Mouse (Mus musculus) T-cell, adult 2 months (primary cell): ENCODE measurements around the gene Olfml3.

ENCODE experiments used
- DNase-seq: peaks from one replicate; pipeline ENCODE4 v3.0.0; 2022; ENCODE audit warnings: low spot score

Gene Olfml3

GRCm38 (mm10) chr3:103737778-103738571 lies at the start of gene Olfml3:
Gene Olfml3, minus strand, starts transcription at chr3:103738001.
- peak; percentile 80 for DNase-seq

GRCm38 (mm10) chr3:103787225-103787624 lies 49.4 kb upstream of the Olfml3 start:
- DNase-seq = no peak

- DNase-seq = no peak
These were observed 45.2 kb upstream of the Olfml3 start for GRCm38 (mm10) chr3:103782844-103783609.

GRCm38 (mm10) chr3:103780777-103781176 lies 43.0 kb upstream of the Olfml3 start:
- DNase-seq = no peak

GRCm38 (mm10) chr3:103780271-103780670 lies 42.5 kb upstream of the Olfml3 start:
- no peak for DNase-seq

- DNase-seq = no peak
These were observed 41.4 kb upstream of the Olfml3 start for GRCm38 (mm10) chr3:103779183-103779582.

GRCm38 (mm10) chr3:103778660-103779059 lies 40.9 kb upstream of the Olfml3 start:
- no peak for DNase-seq

GRCm38 (mm10) chr3:103777940-103778339 lies 40.1 kb upstream of the Olfml3 start:
- DNase-seq = peak; percentile 37

- DNase-seq = no peak
These were observed 36.2 kb upstream of the Olfml3 start for GRCm38 (mm10) chr3:103774009-103774408.

GRCm38 (mm10) chr3:103773508-103773907 lies 35.7 kb upstream of the Olfml3 start:
- no peak for DNase-seq

GRCm38 (mm10) chr3:103772846-103773245 lies 35.0 kb upstream of the Olfml3 start:
- peak; percentile 29 for DNase-seq

- DNase-seq = no peak
These were observed 33.8 kb upstream of the Olfml3 start for GRCm38 (mm10) chr3:103771531-103772130.

- no peak for DNase-seq
These were observed 29.0 kb upstream of the Olfml3 start for GRCm38 (mm10) chr3:103766789-103767188.

GRCm38 (mm10) chr3:103759261-103759970 lies 21.6 kb upstream of the Olfml3 start:
- no peak for DNase-seq

GRCm38 (mm10) chr3:103758456-103758855 lies 20.7 kb upstream of the Olfml3 start:
- DNase-seq = no peak

GRCm38 (mm10) chr3:103756920-103757319 lies 19.1 kb upstream of the Olfml3 start:
- no peak for DNase-seq

- no peak for DNase-seq
These were observed 17.6 kb upstream of the Olfml3 start for GRCm38 (mm10) chr3:103755351-103755750.

- no peak for DNase-seq
These were observed 13.8 kb upstream of the Olfml3 start for GRCm38 (mm10) chr3:103751558-103751957.

GRCm38 (mm10) chr3:103746711-103747110 lies 8.9 kb upstream of the Olfml3 start:
- no peak for DNase-seq

GRCm38 (mm10) chr3:103745001-103745770 lies 7.4 kb upstream of the Olfml3 start:
- DNase-seq = no peak

GRCm38 (mm10) chr3:103743208-103743607 lies 5.4 kb upstream of the Olfml3 start:
- DNase-seq = no peak
